Mouse (Mus musculus) thymus, postnatal 0 days (tissue): ENCODE results near the gene Ensa. TPM values are rescaled to one million over a fixed set of nuclear protein-coding genes. Genes with fewer than 3 reads are reported as not detected.
"Not testable (repeated sequence)": the region's sequence is repeated elsewhere in the genome, so short reads cannot be mapped to it uniquely, and the experiment has no call there.

ENCODE experiments used
- DNase-seq: peaks from one replicate; pipeline ENCODE4 v3.0.0-alpha.2; 2015; ENCODE audit warnings: low spot score
- polyA plus RNA-seq: library from polyadenylated mRNA; unstranded; fragments of >200 nt; fragmentation: Nextera tagmentation; extraction: Ambion mirVana; gene quantifications from 2 replicates; pipeline ENCODE4 v1.2.1, GENCODE M21; 2015

Gene Ensa
- 58.5 and 65.4 TPM in 2 replicates for polyA plus RNA-seq

- DNase-seq, result peak; percentile 99
Observed at GRCm38 (mm10) chr3:95624628-95625503, at the start of gene Ensa. TSS of gene Ensa (plus strand) at chr3:95624993.

- DNase-seq, result no peak
Observed at GRCm38 (mm10) chr3:95587754-95588603, 36.8 kb upstream of the Ensa start.

- peak; percentile 97 for DNase-seq
Observed at GRCm38 (mm10) chr3:95588604-95589086, 36.1 kb upstream of the Ensa start, which contains the start of gene Golph3l. TSS of gene Golph3l (plus strand) at chr3:95588934.

GRCm38 (mm10) chr3:95598734-95599133 is 26.1 kb upstream of the Ensa start:
- no peak for DNase-seq

- DNase-seq, result no peak
Observed at GRCm38 (mm10) chr3:95601287-95601686, 23.5 kb upstream of the Ensa start.

- DNase-seq, result no peak
Observed at GRCm38 (mm10) chr3:95606096-95606495, 18.7 kb upstream of the Ensa start.

GRCm38 (mm10) chr3:95609195-95609594 is 15.6 kb upstream of the Ensa start:
- no peak for DNase-seq

- DNase-seq, result no peak
Observed at GRCm38 (mm10) chr3:95613996-95614395, 10.8 kb upstream of the Ensa start.

- DNase-seq, result no peak
Observed at GRCm38 (mm10) chr3:95618511-95618910, 6.3 kb upstream of the Ensa start.

- no peak for DNase-seq
Observed at GRCm38 (mm10) chr3:95621241-95621640, 3.6 kb upstream of the Ensa start.

GRCm38 (mm10) chr3:95622421-95622820 is 2.4 kb upstream of the Ensa start:
- not testable (repeated sequence) for DNase-seq

- no peak for DNase-seq
Observed at GRCm38 (mm10) chr3:95623551-95623950, 1.2 kb upstream of the Ensa start.

- not testable (repeated sequence) for DNase-seq
Observed at GRCm38 (mm10) chr3:95623991-95624515, 740 bp upstream of the Ensa start.

GRCm38 (mm10) chr3:95627763-95628162 is 3.0 kb downstream of the Ensa start:
- DNase-seq, result no peak

- no peak for DNase-seq
Observed at GRCm38 (mm10) chr3:95629755-95630154, 5.0 kb downstream of the Ensa start.

GRCm38 (mm10) chr3:95630856-95631255 is 6.1 kb downstream of the Ensa start:
- DNase-seq, result no peak

GRCm38 (mm10) chr3:95631304-95631703 is 6.5 kb downstream of the Ensa start:
- no peak for DNase-seq

GRCm38 (mm10) chr3:95632648-95633588 is 8.1 kb downstream of the Ensa start:
- peak; percentile 59 for DNase-seq

- DNase-seq, result no peak
Observed at GRCm38 (mm10) chr3:95635636-95636035, 10.8 kb downstream of the Ensa start.

GRCm38 (mm10) chr3:95636072-95636471 is 11.3 kb downstream of the Ensa start:
- no peak for DNase-seq
